Mouse (Mus musculus) adrenal gland, postnatal 10 days (tissue): ENCODE results near the gene 1700016C15Rik. TPM values are rescaled to one million over a fixed set of nuclear protein-coding genes. Genes with fewer than 3 reads are reported as not detected.

Experiments used
- DNase-seq: peaks from one replicate; pipeline ENCODE4 v3.0.0; 2021; ENCODE audit warnings: mixed read lengths
- long read RNA-seq, 2 experiments: library from polyadenylated mRNA; stranded (forward); transcript quantifications; one replicate each; pipeline ENCODE4 v2.0.0; 2021
- total RNA-seq, 2 experiments: library from RNA; stranded (reverse); gene quantifications; 2 replicates each; pipeline ENCODE4 v1.2.3; 2021

1700016C15Rik gene
- total RNA-seq = not detected
- long read RNA-seq, experiment 1 = 0 reads
- long read RNA-seq, experiment 2 = 0 reads

DNA sequence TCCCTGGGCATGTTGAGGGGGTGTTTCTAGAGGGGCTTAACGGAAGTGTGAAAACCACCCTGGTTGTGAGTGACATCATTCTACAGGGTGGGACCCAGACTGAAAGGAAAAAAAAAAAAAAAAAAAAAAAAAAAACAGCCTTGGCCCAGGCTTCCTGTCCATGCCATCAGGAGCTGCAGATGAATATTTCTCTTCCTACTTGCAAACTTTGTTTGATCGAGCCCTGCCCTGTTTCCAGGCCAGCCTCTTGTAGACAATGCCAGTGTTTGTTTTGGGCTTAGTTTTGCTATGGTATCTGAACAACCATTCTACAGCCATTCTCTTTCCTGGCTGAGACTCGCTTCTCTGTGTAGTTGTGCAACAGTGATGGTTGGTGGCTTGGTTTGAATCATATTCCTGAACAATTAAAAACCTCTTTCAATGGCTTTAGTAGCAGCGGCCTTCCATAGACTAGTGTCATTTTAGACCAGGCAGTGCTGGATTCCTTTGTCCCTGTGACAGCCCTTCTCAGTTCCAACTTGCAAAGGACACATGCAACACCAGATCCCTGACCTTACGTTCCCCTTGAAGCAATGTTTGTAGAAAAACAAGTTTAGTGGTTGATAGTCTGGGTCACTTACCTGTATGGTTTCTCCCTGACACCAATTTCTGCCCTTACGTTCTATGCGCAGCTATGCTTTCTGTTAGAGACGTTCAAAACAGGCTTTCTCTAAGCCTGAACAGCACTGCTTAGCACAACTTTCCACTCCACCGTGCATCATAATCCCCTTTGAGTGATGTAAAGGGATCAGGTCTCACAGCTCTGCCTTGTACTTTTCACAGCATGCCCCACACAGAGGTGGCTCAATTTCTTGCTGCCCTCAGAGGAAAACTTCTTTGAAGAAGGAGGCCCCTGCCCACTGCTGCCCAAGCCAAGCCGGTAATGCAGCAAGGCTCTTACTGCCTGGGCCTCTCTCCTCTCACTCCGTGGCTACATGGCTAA is at the start of gene 1700016C15Rik:
1700016C15Rik (plus strand) TSS at position 772 of the 982 bp plus-strand sequence.
- no peak for DNase-seq

DNA sequence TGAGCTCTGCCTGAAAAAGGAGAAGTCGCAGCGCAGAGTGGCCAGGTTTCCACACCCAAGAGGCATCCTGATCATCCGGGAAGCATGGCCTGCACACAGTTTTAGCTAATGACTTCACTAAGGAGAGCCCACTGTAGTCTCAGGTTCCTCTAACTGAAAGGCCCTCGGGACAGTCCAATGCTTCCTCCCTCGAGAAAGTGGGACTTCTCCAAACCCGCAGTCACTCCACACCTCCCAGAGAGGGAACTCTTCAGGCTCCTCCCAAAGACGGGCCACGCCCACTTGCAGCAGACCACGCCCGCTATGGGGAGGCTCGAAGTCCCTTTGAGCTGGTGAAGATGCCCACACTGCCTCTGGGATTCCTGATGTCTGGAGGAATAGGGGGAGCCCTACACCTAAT is 48.4 kb upstream of the 1700016C15Rik start:
- DNase-seq = peak; percentile 8

- DNase-seq = no peak
These were observed 45.4 kb upstream of the 1700016C15Rik start for GRCm38 (mm10) chr1:177683931-177684836.

DNA sequence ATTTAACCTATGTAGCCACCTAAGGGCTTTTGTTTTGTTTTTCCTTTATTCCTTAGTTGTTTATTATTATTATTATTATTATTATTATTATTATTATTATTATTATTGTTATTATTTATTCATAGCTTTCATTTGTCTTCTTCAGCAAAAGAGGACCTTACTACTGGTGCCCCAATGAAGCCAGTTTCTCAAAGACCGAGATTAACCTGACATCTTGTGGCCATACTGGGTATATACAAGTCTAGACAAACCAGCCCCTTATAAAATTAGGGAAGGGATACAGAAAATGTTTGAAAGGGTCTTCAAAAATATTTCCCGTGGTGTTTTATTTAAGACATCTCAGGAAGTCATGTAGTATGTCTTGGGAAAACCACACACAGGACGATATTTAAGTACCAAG is 44.7 kb upstream of the 1700016C15Rik start:
- DNase-seq = peak; percentile 16

DNA sequence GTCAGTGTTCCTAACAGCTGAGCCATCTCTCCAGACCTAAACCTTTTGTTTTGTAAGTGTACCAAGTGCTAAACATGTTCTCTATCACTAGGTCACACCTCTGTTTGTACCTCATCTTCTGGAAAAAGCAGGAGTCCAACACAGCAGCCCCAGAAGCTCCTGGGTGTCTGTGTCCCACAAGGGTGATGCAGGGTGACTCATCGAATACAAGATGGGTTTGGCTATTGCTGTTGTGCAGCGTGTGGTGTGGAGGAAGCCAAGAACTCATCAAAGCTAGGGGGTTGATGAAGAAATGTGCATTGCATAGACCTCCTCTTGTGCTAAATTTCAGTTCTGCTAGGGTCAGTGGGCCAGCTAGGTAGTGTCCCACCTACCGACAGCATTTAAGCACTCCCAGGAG is 43.5 kb upstream of the 1700016C15Rik start:
- no peak for DNase-seq

DNA sequence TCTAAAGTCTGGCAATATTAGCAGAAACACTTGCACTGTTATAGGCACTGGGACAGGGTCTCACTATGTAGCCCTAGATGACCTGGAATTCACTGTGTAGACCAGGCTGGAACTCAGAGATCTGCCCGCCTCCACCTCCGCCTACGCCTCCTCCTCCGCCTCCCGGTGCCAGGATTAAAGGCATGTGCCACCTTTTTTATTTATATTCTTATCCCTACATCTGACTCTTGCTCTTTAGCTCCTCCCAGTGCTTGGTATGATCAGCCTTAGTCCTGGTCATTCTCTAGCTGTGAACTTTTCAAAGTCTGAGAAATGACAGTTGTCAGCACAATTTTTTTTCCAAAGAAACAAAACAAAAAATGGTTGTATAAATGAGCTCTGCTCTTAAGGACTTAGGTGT is 42.6 kb upstream of the 1700016C15Rik start:
- peak; percentile 16 for DNase-seq

- DNase-seq = peak; percentile 22
These were observed 37.1 kb upstream of the 1700016C15Rik start for GRCm38 (mm10) chr1:177692491-177692890.

GRCm38 (mm10) chr1:177693486-177694252 is 35.9 kb upstream of the 1700016C15Rik start:
- DNase-seq = no peak

GRCm38 (mm10) chr1:177700560-177700959 is 29.1 kb upstream of the 1700016C15Rik start:
- no peak for DNase-seq

- peak; percentile 83 for DNase-seq
These were observed 27.0 kb upstream of the 1700016C15Rik start for GRCm38 (mm10) chr1:177702481-177703146.

DNA sequence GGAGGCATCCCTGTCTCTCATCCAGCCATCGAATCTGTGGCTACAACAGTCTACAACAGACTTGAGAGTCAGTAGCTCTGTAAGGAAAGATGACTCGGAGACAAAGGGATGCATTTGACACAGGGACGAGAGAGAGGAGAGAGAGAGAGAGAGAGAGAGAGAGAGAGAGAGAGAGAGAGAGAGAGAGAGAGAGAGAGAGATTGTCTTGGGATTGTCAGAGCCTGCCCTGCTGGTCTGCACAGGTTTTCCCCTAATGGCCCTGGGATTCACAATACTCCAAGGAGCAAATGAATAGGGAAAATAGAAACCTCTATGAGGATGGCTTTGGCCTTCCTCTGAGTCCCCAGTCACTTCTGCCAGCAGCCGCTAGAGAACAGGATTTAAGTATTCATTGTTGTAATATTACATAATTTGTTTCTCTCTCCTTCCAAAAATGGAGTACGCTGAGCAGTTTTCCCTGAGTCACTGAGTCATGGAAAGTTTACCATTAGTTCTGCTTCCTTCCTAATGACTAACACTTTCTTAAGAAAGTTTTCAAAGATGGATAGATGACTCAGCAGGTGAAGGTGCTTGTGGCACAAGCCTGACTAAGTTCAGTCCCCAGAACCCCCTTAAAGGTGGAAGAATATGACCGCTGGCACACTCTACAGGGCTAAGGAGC is 26.3 kb upstream of the 1700016C15Rik start:
- DNase-seq = no peak

DNA sequence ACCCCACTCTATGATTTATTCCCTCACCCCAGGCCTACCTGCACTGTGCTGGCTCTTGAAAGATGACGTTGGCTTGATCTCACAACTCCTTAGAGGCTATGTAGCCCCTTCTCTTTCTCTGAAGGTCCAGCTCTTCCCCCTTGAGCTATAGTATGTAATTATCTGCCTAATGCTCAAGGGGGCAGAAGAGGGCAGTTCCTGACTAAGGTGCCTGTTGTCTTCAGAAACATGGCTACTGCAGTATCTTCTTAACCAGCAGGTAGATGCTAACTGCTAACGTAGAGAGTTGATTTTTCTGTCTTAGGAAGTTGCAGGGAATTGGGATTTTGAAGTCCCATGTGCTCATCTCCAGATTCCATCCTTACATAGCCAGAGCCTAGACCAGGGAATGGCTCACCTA is 24.4 kb upstream of the 1700016C15Rik start:
- no peak for DNase-seq

GRCm38 (mm10) chr1:177707571-177707970 is 22.0 kb upstream of the 1700016C15Rik start:
- DNase-seq = no peak

DNA sequence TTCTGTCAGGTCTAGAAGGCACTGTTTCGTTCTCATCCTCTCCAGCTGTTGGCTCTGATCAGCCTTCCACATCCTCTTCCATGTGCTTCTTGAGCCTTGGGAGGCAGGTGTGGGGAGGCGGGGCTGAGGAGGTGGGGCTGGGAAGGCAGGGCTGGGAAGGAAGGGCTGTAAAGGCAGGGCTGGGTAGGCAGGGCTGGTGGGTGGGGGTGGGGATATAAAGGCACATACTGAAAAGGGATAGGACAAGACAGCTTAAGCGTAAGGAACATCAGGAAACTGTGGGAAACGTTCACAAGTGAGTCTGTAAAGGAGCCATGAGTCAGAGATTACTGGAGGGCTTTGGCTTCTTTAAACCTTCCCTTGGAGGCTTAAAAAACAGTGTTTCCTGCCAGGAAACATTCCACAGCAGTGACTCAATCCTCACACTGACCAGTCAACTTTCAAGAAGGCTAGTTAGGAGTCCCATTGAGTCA is 21.0 kb upstream of the 1700016C15Rik start:
- DNase-seq = no peak

GRCm38 (mm10) chr1:177711000-177711399 is 18.6 kb upstream of the 1700016C15Rik start:
- no peak for DNase-seq

DNA sequence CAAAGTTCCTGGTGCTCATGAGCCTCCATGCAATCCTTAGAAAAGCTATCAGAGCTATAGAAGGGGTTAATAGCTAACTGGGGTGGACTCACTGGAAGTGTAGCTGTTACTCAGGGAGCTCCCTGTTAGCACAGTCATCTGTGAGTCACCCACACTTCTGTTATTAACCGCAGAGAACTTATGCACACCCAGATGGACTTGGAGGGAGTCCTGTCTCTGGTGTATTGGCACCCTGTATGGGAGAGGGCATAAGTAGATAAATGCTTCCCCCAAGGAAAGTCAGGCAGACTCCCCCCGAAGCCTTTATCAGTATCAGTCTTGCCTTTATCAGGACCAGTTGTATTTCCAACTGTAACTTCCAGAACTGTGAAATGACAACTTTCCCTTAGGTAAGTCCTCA is 18.2 kb upstream of the 1700016C15Rik start:
- no peak for DNase-seq

DNA sequence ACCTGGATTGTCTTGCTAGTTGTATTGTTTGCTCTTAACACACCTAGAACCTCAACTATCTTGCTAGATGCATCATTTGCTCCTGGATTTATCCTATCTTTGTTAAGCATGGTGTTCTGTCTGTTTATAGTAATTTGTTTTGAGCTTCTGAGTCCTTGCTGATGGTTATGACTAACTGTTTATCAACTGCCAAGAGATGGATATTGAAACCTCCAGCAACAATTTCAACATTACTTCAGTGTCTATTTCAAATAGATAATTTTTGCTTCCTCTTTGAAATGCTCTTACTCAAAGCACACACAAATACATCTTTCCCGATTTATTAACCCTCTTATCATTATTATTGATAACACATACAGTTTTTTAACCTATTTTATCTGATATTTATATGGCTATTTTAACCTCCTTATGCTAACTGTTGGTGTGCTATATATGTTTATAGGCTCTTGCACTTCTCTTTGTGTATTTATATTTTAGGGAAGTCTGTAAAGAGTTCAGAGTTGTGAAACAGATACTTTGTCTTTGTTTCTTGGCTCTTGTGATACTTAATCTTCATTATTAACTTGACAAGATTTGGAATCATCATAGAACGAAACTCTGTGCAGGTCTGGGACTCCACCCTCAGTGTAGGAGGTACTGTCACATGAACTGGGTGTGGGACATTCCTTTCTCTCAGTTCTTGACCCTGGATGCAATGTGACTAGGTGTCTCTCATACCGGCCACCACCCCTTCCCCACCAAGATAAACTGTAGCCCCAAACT is 15.8 kb upstream of the 1700016C15Rik start:
- DNase-seq = no peak

GRCm38 (mm10) chr1:177714397-177715012 is 15.1 kb upstream of the 1700016C15Rik start:
- DNase-seq = no peak

GRCm38 (mm10) chr1:177716448-177716847 is 13.2 kb upstream of the 1700016C15Rik start:
- DNase-seq = no peak
